Mouse (Mus musculus): ENCODE results near the gene Zfp260. TPM values are rescaled to one million over a fixed set of nuclear protein-coding genes. Genes with fewer than 3 reads are reported as not detected.

The Zfp260 gene
- polyA plus RNA-seq (2016; fragmentation: Nextera tagmentation; extraction: Ambion mirVana) = 119 and 127 TPM in 2 replicates

- peak within 1 kb of the TSS; percentile 97 for H3K27ac ChIP-seq (replicated peaks)
- H3K9me3 ChIP-seq = no peaks in the 10 kb centered on the region; the same call in 1 of the 2 replicates
- under 1% methylated on average over 26 of the region's 26 CpGs for WGBS
- H3K4me1 ChIP-seq = peaks cover 18% of the 10 kb centered on the region
- DNase-seq (ENCODE audit: low spot score) = peak; percentile 95
- peaks cover 30% of the 10 kb centered on the region for H3K36me3 ChIP-seq (replicated peaks)
- peak within 1 kb of the TSS; percentile 72 for H3K4me3 ChIP-seq
- H3K27me3 ChIP-seq (replicated peaks; ENCODE audit: low read depth, poor library complexity, severe bottlenecking) = no peaks in the 10 kb centered on the region
Observed at GRCm38 (mm10) chr7:30094646-30095429, at the start of gene Zfp260. Gene Zfp260, plus strand, starts transcription at chr7:30094777.

GRCm38 (mm10) chr7:30048126-30048525, 46.5 kb upstream of the Zfp260 start:
- no peak for DNase-seq (ENCODE audit: low spot score)
- Histone ChIP-seq H3K36me3 (replicated peaks) (peaks cover 9% of the 10 kb centered on the region; the same call in 1 of the 2 replicates), H3K27ac (replicated peaks) (no peak overlapping the region), H3K4me3 (no peak overlapping the region), H3K9me3 (no peaks in the 10 kb centered on the region), H3K4me1 (peaks cover 16% of the 10 kb centered on the region), H3K27me3 (replicated peaks; ENCODE audit: low read depth, poor library complexity, severe bottlenecking) (no peaks in the 10 kb centered on the region)
- 92% methylated on average over 4 of the region's 4 CpGs for WGBS

GRCm38 (mm10) chr7:30050882-30051548, 43.6 kb upstream of the Zfp260 start, which contains the start of gene Zfp14:
Gene Zfp14, minus strand, starts transcription at chr7:30051380.
- under 1% methylated on average over 40 of the region's 40 CpGs for WGBS
- peak; percentile 91 for DNase-seq (ENCODE audit: low spot score)
- Histone ChIP-seq H3K4me3 (peak within 1 kb of the TSS; percentile 79), H3K36me3 (replicated peaks) (peaks cover 21% of the 10 kb centered on the region), H3K4me1 (peaks cover 22% of the 10 kb centered on the region), H3K27ac (replicated peaks) (peak within 1 kb of the TSS; percentile 86), H3K27me3 (replicated peaks; ENCODE audit: low read depth, poor library complexity, severe bottlenecking) (no peaks in the 10 kb centered on the region), H3K9me3 (no peaks in the 10 kb centered on the region)

- peaks cover 22% of the 10 kb centered on the region for H3K4me1 ChIP-seq
- H3K9me3 ChIP-seq = no peaks in the 10 kb centered on the region
- H3K36me3 ChIP-seq (replicated peaks) = peaks cover 46% of the 10 kb centered on the region
- no peak for DNase-seq (ENCODE audit: low spot score)
- no peaks in the 10 kb centered on the region for H3K27me3 ChIP-seq (replicated peaks; ENCODE audit: low read depth, poor library complexity, severe bottlenecking)
- peak overlapping the region; percentile 54; the same call in 1 of the 2 replicates for H3K27ac ChIP-seq (replicated peaks)
- H3K4me3 ChIP-seq = no peak overlapping the region
- 14% methylated on average over 3 of the region's 3 CpGs for whole genome bisulfite sequencing
Observed at GRCm38 (mm10) chr7:30053591-30053990, 41.0 kb upstream of the Zfp260 start.

GRCm38 (mm10) chr7:30060341-30060740, 34.2 kb upstream of the Zfp260 start:
- WGBS = 83% methylated on average over 6 of the region's 6 CpGs
- no peak for DNase-seq (ENCODE audit: low spot score)
- Histone ChIP-seq H3K9me3 (no peaks in the 10 kb centered on the region), H3K27ac (replicated peaks) (no peak overlapping the region), H3K36me3 (replicated peaks) (peaks cover 95% of the 10 kb centered on the region), H3K27me3 (replicated peaks; ENCODE audit: low read depth, poor library complexity, severe bottlenecking) (no peaks in the 10 kb centered on the region), H3K4me3 (no peak overlapping the region), H3K4me1 (no peaks in the 10 kb centered on the region)

GRCm38 (mm10) chr7:30062478-30062877, 32.1 kb upstream of the Zfp260 start:
- Histone ChIP-seq H3K9me3 (no peaks in the 10 kb centered on the region), H3K27ac (replicated peaks) (no peak overlapping the region), H3K36me3 (replicated peaks) (peaks cover 88% of the 10 kb centered on the region), H3K4me1 (no peaks in the 10 kb centered on the region), H3K27me3 (replicated peaks; ENCODE audit: low read depth, poor library complexity, severe bottlenecking) (no peaks in the 10 kb centered on the region), H3K4me3 (no peak overlapping the region)
- DNase-seq (ENCODE audit: low spot score) = peak; percentile 35
- 90% methylated on average over 5 of the region's 5 CpGs for WGBS

GRCm38 (mm10) chr7:30064622-30065021, 30.0 kb upstream of the Zfp260 start:
- Histone ChIP-seq H3K4me3 (no peak overlapping the region), H3K27me3 (replicated peaks; ENCODE audit: low read depth, poor library complexity, severe bottlenecking) (no peaks in the 10 kb centered on the region), H3K4me1 (no peaks in the 10 kb centered on the region), H3K27ac (replicated peaks) (no peak overlapping the region), H3K9me3 (no peaks in the 10 kb centered on the region), H3K36me3 (replicated peaks) (peaks cover 85% of the 10 kb centered on the region)
- WGBS = 80% methylated on average over 5 of the region's 5 CpGs
- no peak for DNase-seq (ENCODE audit: low spot score)

- Histone ChIP-seq H3K27me3 (replicated peaks; ENCODE audit: low read depth, poor library complexity, severe bottlenecking) (no peaks in the 10 kb centered on the region), H3K36me3 (replicated peaks) (peaks cover 56% of the 10 kb centered on the region), H3K4me3 (peak within 1 kb of the TSS; percentile 92), H3K9me3 (no peaks in the 10 kb centered on the region), H3K27ac (replicated peaks) (peak within 1 kb of the TSS; percentile 90), H3K4me1 (peaks cover 9% of the 10 kb centered on the region)
- 1% methylated on average over 50 of the region's 50 CpGs for WGBS
- DNase-seq (ENCODE audit: low spot score) = peak; percentile 90
Observed at GRCm38 (mm10) chr7:30072146-30073028, 22.2 kb upstream of the Zfp260 start, which contains the start of gene Zfp82. Gene Zfp82, minus strand, starts transcription at chr7:30072900.

- WGBS = 93% methylated on average over 9 of the region's 9 CpGs
- no peak for DNase-seq (ENCODE audit: low spot score)
- no peaks in the 10 kb centered on the region for H3K27me3 ChIP-seq (replicated peaks; ENCODE audit: low read depth, poor library complexity, severe bottlenecking)
- H3K27ac ChIP-seq (replicated peaks) = no peak overlapping the region
- H3K4me3 ChIP-seq = no peak overlapping the region
- peaks cover 8% of the 10 kb centered on the region; the same call in 1 of the 2 replicates for H3K9me3 ChIP-seq
- peaks cover 61% of the 10 kb centered on the region for H3K36me3 ChIP-seq (replicated peaks)
- peaks cover 24% of the 10 kb centered on the region for H3K4me1 ChIP-seq
Observed at GRCm38 (mm10) chr7:30086524-30086923, 8.1 kb upstream of the Zfp260 start.

GRCm38 (mm10) chr7:30089405-30089804, 5.2 kb upstream of the Zfp260 start:
- Histone ChIP-seq H3K4me3 (peak overlapping the region; percentile 80), H3K9me3 (peaks cover 8% of the 10 kb centered on the region; the same call in 1 of the 2 replicates), H3K27me3 (replicated peaks; ENCODE audit: low read depth, poor library complexity, severe bottlenecking) (no peaks in the 10 kb centered on the region), H3K27ac (replicated peaks) (peak overlapping the region; percentile 92), H3K36me3 (replicated peaks) (peaks cover 32% of the 10 kb centered on the region), H3K4me1 (peaks cover 31% of the 10 kb centered on the region)
- DNase-seq (ENCODE audit: low spot score) = peak; percentile 25
- 14% methylated on average over 6 of the region's 6 CpGs for WGBS

- Histone ChIP-seq H3K27me3 (replicated peaks; ENCODE audit: low read depth, poor library complexity, severe bottlenecking) (no peaks in the 10 kb centered on the region), H3K36me3 (replicated peaks) (peaks cover 22% of the 10 kb centered on the region), H3K9me3 (peaks cover 4% of the 10 kb centered on the region; the same call in 1 of the 2 replicates), H3K4me3 (peak within 1 kb of the TSS; percentile 80), H3K27ac (replicated peaks) (peak within 1 kb of the TSS; percentile 92), H3K4me1 (peaks cover 31% of the 10 kb centered on the region)
- whole genome bisulfite sequencing = under 1% methylated on average over 40 of the region's 40 CpGs
- peak; percentile 98 for DNase-seq (ENCODE audit: low spot score)
Observed at GRCm38 (mm10) chr7:30090092-30090969, 4.2 kb upstream of the Zfp260 start, which contains the start of the genes Gm26920 and Zfp566. Gene Gm26920, minus strand, starts transcription at chr7:30090410. Gene Zfp566, minus strand, starts transcription at chr7:30090527.

All from embryonic facial prominence, embryonic 10.5 days (tissue).